Mouse (Mus musculus) B cell, adult (primary cell): Measurements from ENCODE around the gene Khdc3. TPM values are rescaled to one million over a fixed set of nuclear protein-coding genes. Genes with fewer than 3 reads are reported as not detected.

Experiments
- total RNA-seq: library from RNA; stranded (reverse); gene quantifications from 4 replicates; pipeline ENCODE4 v1.2.4, GENCODE M21; 2023; ENCODE audit not compliant: inconsistent age

The Khdc3 gene
- total RNA-seq = 0.39 to 1.6 TPM (median 0.78 TPM) in 4 replicates

GRCm38 (mm10) chr9:73101536-73101935, at the start of gene Khdc3:
Khdc3 (plus strand) TSS chr9:73101836.

GRCm38 (mm10) chr9:73102181-73102580, 545 bp downstream of the Khdc3 start, which contains the start of gene Gm20509:
Gm20509 (plus strand) TSS chr9:73102470.

GRCm38 (mm10) chr9:73112919-73113906, 11.6 kb downstream of the Khdc3 start, which contains the start of gene Rsl24d1:
Rsl24d1 (plus strand) TSS chr9:73113426.

Other genes with a start within 250 kb of the Khdc3 start
- gene Pygo1, start 176.2 kb upstream of the Khdc3 start, total RNA-seq = not detected in 4 replicates
- 0.33 to 0.51 TPM (median 0.42 TPM) in 4 replicates for gene Dyx1c1, start 143.1 kb upstream of the Khdc3 start, total RNA-seq
- 0.19 TPM in 1 of 4 replicates, not detected in the others for gene Gm44503, start 143.0 kb upstream of the Khdc3 start, total RNA-seq
- gene Ccpg1os, start 116.5 kb upstream of the Khdc3 start, total RNA-seq = 1.8 to 3.6 TPM (median 3.0 TPM) in 4 replicates
- gene Ccpg1, start 116.4 kb upstream of the Khdc3 start, total RNA-seq = 42.2 to 47.4 TPM (median 44.3 TPM) in 4 replicates
- 12.2 to 13.1 TPM (median 12.8 TPM) in 4 replicates for gene Pigb, start 61.5 kb upstream of the Khdc3 start, total RNA-seq
- 13.4 to 16.0 TPM (median 14.3 TPM) in 4 replicates for gene Rab27a, start 57.0 kb upstream of the Khdc3 start, total RNA-seq
- not detected in 4 replicates for gene Gm20509, start 634 bp downstream of the Khdc3 start, total RNA-seq
- gene Rsl24d1, start 11.6 kb downstream of the Khdc3 start, total RNA-seq = 61.3 to 70.0 TPM (median 63.9 TPM) in 4 replicates